Mouse (Mus musculus): ENCODE measurements around the gene Cntnap1. TPM values are rescaled to one million over a fixed set of nuclear protein-coding genes. Genes with fewer than 3 reads are reported as not detected.

Gene Cntnap1
- polyA plus RNA-seq, 1 experiment = 0.15 TPM

DNA sequence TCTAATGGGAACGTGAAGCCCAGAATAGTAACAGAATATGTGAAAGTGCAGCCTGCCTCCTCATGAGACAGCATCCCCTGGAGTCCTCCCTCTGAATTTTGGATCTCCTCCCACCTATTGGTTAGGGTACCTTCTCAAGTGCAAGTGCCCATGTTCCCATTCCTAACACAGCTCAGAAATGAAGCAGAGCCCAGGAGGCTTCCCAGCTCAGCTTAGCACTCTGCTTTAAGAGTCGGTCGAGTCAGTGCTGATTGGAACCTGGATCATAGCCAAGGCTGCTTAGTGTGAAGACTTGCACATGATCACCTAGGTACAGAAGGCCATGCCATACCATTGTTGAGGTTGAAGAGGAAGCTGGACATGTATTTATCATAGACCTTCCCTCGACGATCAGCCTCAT, 23.8 kb downstream of the Cntnap1 start:
- peaks cover 10% of the 10 kb centered on the region for H3K36me3 ChIP-seq (ENCODE audit: control insufficient read depth, insufficient read depth, low read length, poor library complexity, severe bottlenecking)
- no peak overlapping the region for H3K27ac ChIP-seq (ENCODE audit: insufficient read depth, low read length)
- H3K4me3 ChIP-seq (ENCODE audit: low read depth, low read length) = no peak overlapping the region
- peaks cover 5% of the 10 kb centered on the region for H3K4me1 ChIP-seq (ENCODE audit: control insufficient read depth, insufficient read depth, low read length)
- no peaks in the 10 kb centered on the region for H3K27me3 ChIP-seq (ENCODE audit: control insufficient read depth, insufficient read depth, low read length, poor library complexity, severe bottlenecking)
- no peak overlapping the region for H3K9ac ChIP-seq (ENCODE audit: low read depth, poor library complexity, severe bottlenecking)
- H3K9me3 ChIP-seq (replicated peaks; ENCODE audit: control insufficient read depth, insufficient read depth, low read length, poor library complexity, severe bottlenecking) = no peaks in the 10 kb centered on the region
- TF ChIP-seq POLR2A (IDR thresholded peaks at IDR 0.05; ENCODE audit: insufficient read depth, low read length) (no peak), EP300 (IDR thresholded peaks at IDR 0.05; ENCODE audit: insufficient read depth, low read depth, low read length) (no peak), CTCF (IDR thresholded peaks at IDR 0.05; ENCODE audit: low read depth, low read length) (no peak)

DNA sequence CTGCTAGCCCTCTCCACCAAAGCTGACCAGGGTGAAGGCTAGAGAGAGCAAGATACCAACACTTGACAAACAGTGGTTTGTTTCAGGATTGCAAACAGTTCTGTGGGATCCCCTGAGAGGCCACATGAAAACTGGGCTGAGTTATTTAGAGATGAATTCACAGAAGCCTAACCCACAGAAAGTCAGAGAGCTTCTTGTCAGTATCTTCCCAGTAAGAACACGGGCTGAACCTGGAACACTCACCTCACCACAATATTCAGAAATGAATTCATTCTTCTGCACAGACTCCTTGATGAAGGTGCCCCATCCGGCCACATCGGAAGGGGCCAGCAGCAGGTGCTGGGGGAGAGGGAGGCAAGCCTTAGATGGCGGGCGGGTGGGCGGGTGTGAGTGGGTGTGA, 24.3 kb downstream of the Cntnap1 start:
- Histone ChIP-seq H3K36me3 (ENCODE audit: control insufficient read depth, insufficient read depth, low read length, poor library complexity, severe bottlenecking) (peaks cover 15% of the 10 kb centered on the region), H3K27me3 (ENCODE audit: control insufficient read depth, insufficient read depth, low read length, poor library complexity, severe bottlenecking) (no peaks in the 10 kb centered on the region), H3K4me3 (ENCODE audit: low read depth, low read length) (no peak overlapping the region), H3K9me3 (replicated peaks; ENCODE audit: control insufficient read depth, insufficient read depth, low read length, poor library complexity, severe bottlenecking) (no peaks in the 10 kb centered on the region), H3K4me1 (ENCODE audit: control insufficient read depth, insufficient read depth, low read length) (peaks cover 5% of the 10 kb centered on the region), H3K9ac (ENCODE audit: low read depth, poor library complexity, severe bottlenecking) (no peak overlapping the region), H3K27ac (ENCODE audit: insufficient read depth, low read length) (no peak overlapping the region)
- no peak for TF ChIP-seq POLR2A (IDR thresholded peaks at IDR 0.05; ENCODE audit: insufficient read depth, low read length)
- TF ChIP-seq CTCF (IDR thresholded peaks at IDR 0.05; ENCODE audit: low read depth, low read length) = no peak
- TF ChIP-seq EP300 (IDR thresholded peaks at IDR 0.05; ENCODE audit: insufficient read depth, low read depth, low read length) = no peak

GRCm38 (mm10) chr11:101195101-101195500, 24.8 kb downstream of the Cntnap1 start:
- peaks cover 5% of the 10 kb centered on the region for H3K4me1 ChIP-seq (ENCODE audit: control insufficient read depth, insufficient read depth, low read length)
- H3K27me3 ChIP-seq (ENCODE audit: control insufficient read depth, insufficient read depth, low read length, poor library complexity, severe bottlenecking) = no peaks in the 10 kb centered on the region
- H3K27ac ChIP-seq (ENCODE audit: insufficient read depth, low read length) = no peak overlapping the region
- H3K9ac ChIP-seq (ENCODE audit: low read depth, poor library complexity, severe bottlenecking) = no peak overlapping the region
- peaks cover 17% of the 10 kb centered on the region for H3K36me3 ChIP-seq (ENCODE audit: control insufficient read depth, insufficient read depth, low read length, poor library complexity, severe bottlenecking)
- H3K4me3 ChIP-seq (ENCODE audit: low read depth, low read length) = no peak overlapping the region
- H3K9me3 ChIP-seq (replicated peaks; ENCODE audit: control insufficient read depth, insufficient read depth, low read length, poor library complexity, severe bottlenecking) = no peaks in the 10 kb centered on the region
- TF ChIP-seq POLR2A (IDR thresholded peaks at IDR 0.05; ENCODE audit: insufficient read depth, low read length) (no peak), EP300 (IDR thresholded peaks at IDR 0.05; ENCODE audit: insufficient read depth, low read depth, low read length) (no peak), CTCF (IDR thresholded peaks at IDR 0.05; ENCODE audit: low read depth, low read length) (no peak)

DNA sequence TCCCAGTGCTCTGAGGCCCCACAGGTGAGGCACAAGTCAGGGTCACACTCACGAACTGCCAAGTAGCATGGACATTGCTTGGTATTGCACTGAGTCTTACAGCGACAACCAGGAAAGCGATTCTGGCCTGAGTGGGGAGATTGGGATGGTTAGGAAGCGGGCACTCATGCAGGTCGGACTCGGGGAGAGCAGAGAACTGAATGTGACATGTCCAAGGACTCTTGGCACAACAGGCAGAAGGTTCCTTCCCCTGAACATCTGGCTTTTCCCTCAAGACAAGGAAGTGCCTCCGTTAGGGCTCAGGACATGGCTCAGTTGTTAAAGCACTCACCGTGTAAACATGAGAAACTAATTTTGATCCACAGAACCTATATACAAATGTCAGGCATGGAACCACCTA, 25.2 kb downstream of the Cntnap1 start:
- Histone ChIP-seq H3K36me3 (ENCODE audit: control insufficient read depth, insufficient read depth, low read length, poor library complexity, severe bottlenecking) (peaks cover 17% of the 10 kb centered on the region), H3K9ac (ENCODE audit: low read depth, poor library complexity, severe bottlenecking) (no peak overlapping the region), H3K4me1 (ENCODE audit: control insufficient read depth, insufficient read depth, low read length) (peaks cover 3% of the 10 kb centered on the region), H3K27ac (ENCODE audit: insufficient read depth, low read length) (no peak overlapping the region), H3K4me3 (ENCODE audit: low read depth, low read length) (no peak overlapping the region), H3K27me3 (ENCODE audit: control insufficient read depth, insufficient read depth, low read length, poor library complexity, severe bottlenecking) (no peaks in the 10 kb centered on the region), H3K9me3 (replicated peaks; ENCODE audit: control insufficient read depth, insufficient read depth, low read length, poor library complexity, severe bottlenecking) (no peaks in the 10 kb centered on the region)
- no peak for TF ChIP-seq POLR2A (IDR thresholded peaks at IDR 0.05; ENCODE audit: insufficient read depth, low read length)
- TF ChIP-seq CTCF (IDR thresholded peaks at IDR 0.05; ENCODE audit: low read depth, low read length) = no peak
- no peak for TF ChIP-seq EP300 (IDR thresholded peaks at IDR 0.05; ENCODE audit: insufficient read depth, low read depth, low read length)

DNA sequence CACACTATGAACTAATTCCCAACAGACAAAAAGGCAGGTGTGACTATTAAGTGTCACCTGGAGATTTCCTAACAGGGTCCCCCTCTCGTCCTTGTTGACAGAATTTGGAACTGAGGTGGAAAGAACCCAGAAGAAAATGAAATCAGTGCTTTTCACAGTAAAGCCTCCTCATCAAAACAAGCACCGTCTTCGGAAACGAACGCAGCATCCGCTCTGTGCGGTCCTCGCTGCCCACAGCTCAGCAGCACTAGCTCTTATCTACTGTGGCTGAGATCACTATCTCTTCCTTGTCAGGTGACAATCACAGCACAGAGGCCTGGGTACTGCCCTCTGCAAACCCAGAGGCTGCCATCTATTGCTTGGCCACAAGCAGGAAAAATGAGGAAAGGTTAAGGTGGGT, 25.9 kb downstream of the Cntnap1 start:
- no peak overlapping the region for H3K9ac ChIP-seq (ENCODE audit: low read depth, poor library complexity, severe bottlenecking)
- TF ChIP-seq CTCF (IDR thresholded peaks at IDR 0.05; ENCODE audit: low read depth, low read length) (no peak), POLR2A (IDR thresholded peaks at IDR 0.05; ENCODE audit: insufficient read depth, low read length) (no peak), EP300 (IDR thresholded peaks at IDR 0.05; ENCODE audit: insufficient read depth, low read depth, low read length) (no peak)
- H3K4me3 ChIP-seq (ENCODE audit: low read depth, low read length) = no peak overlapping the region
- no peaks in the 10 kb centered on the region for H3K27me3 ChIP-seq (ENCODE audit: control insufficient read depth, insufficient read depth, low read length, poor library complexity, severe bottlenecking)
- H3K27ac ChIP-seq (ENCODE audit: insufficient read depth, low read length) = no peak overlapping the region
- H3K4me1 ChIP-seq (ENCODE audit: control insufficient read depth, insufficient read depth, low read length) = peaks cover 2% of the 10 kb centered on the region
- H3K9me3 ChIP-seq (replicated peaks; ENCODE audit: control insufficient read depth, insufficient read depth, low read length, poor library complexity, severe bottlenecking) = no peaks in the 10 kb centered on the region
- peaks cover 17% of the 10 kb centered on the region for H3K36me3 ChIP-seq (ENCODE audit: control insufficient read depth, insufficient read depth, low read length, poor library complexity, severe bottlenecking)

DNA sequence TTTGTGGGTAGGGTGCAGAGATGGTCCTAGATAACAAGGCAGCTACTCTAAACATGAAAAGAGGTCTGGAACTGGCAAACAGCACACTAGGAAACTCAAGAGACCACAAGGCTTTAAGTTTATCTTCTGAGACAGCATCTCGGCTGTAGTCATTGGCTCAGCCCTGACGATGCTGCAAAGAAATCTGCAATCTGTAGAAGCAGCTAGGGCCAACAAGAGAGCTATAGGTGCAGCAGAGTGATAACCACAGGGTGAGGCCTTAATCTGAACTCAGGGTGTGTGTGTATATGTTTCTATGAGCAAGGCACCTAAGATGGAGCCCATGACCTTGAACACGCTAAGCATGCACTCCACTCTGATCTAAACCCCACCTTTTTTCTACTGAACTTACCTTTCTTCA, 29.2 kb downstream of the Cntnap1 start:
- peaks cover 19% of the 10 kb centered on the region for H3K36me3 ChIP-seq (ENCODE audit: control insufficient read depth, insufficient read depth, low read length, poor library complexity, severe bottlenecking)

More for the DNA sequence above, 29.2 kb downstream of the Cntnap1 start:
- Histone ChIP-seq H3K27ac (ENCODE audit: insufficient read depth, low read length) (no peak overlapping the region), H3K4me3 (ENCODE audit: low read depth, low read length) (no peak overlapping the region), H3K9ac (ENCODE audit: low read depth, poor library complexity, severe bottlenecking) (no peak overlapping the region), H3K4me1 (ENCODE audit: control insufficient read depth, insufficient read depth, low read length) (no peaks in the 10 kb centered on the region), H3K9me3 (replicated peaks; ENCODE audit: control insufficient read depth, insufficient read depth, low read length, poor library complexity, severe bottlenecking) (no peaks in the 10 kb centered on the region), H3K27me3 (ENCODE audit: control insufficient read depth, insufficient read depth, low read length, poor library complexity, severe bottlenecking) (no peaks in the 10 kb centered on the region)
- TF ChIP-seq EP300 (IDR thresholded peaks at IDR 0.05; ENCODE audit: insufficient read depth, low read depth, low read length) = no peak
- no peak for TF ChIP-seq CTCF (IDR thresholded peaks at IDR 0.05; ENCODE audit: low read depth, low read length)
- no peak for TF ChIP-seq POLR2A (IDR thresholded peaks at IDR 0.05; ENCODE audit: insufficient read depth, low read length)

All from ES-Bruce4 (cell line).